Mouse (Mus musculus): ENCODE measurements around the gene Atg16l2. TPM values are rescaled to one million over a fixed set of nuclear protein-coding genes. Genes with fewer than 3 reads are reported as not detected.

Gene Atg16l2
- polyA plus RNA-seq, 1 experiment from 2014 or later: 17.6 TPM

DNA sequence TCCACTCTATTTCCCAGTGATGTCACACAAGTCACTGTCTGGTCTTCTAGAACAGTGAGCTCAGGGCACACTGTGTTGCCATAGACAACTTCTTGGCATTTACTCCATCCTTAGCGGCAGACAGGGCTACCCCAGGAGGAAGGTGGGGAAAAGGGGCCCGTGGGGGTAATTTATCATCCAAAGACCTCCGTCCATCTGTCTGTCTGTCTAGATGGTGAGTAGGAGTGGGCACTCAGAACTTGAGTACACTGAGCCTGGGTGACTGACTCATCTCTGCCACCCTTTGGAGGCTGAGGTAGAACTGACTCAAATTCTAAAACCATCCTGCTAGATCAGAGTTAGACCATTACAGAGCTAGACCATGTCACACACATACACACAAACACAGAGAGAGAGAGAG is 15.0 kb upstream of the Atg16l2 start, which contains the start of gene Stard10:
Gene Stard10 (plus strand): TSS at position 73 of the 400 bp plus-strand sequence.
- Histone ChIP-seq H3K27me3 (ENCODE audit: control insufficient read depth, insufficient read depth, low read length) (peaks cover 14% of the 10 kb centered on the region; the same call in 1 of the 2 replicates), H3K4me2 (ENCODE audit: low read length) (no peak within 1 kb of the TSS), H3K9me3 (ENCODE audit: control insufficient read depth, low read length) (no peaks in the 10 kb centered on the region), H3K9ac (replicated peaks; ENCODE audit: low read length) (no peak within 1 kb of the TSS), H3K36me3 (ENCODE audit: control insufficient read depth, insufficient read depth, low read length) (no peaks in the 10 kb centered on the region), H3K27ac (replicated peaks; ENCODE audit: low read depth, low read length) (no peak within 1 kb of the TSS), H3K4me3 (replicated peaks; ENCODE audit: low read depth, low read length) (no peak within 1 kb of the TSS), H3K4me1 (ENCODE audit: control insufficient read depth, insufficient read depth, low read length) (0 out of 2 replicates have a peak, but pooled peaks cover 5% of the 10 kb centered on the region)
- DNase-seq (no peak), ATAC-seq (ENCODE audit: low FRiP score, low TSS enrichment) (no peak)
- WGBS: 78% methylated on average over 3 of the region's 3 CpGs

DNA sequence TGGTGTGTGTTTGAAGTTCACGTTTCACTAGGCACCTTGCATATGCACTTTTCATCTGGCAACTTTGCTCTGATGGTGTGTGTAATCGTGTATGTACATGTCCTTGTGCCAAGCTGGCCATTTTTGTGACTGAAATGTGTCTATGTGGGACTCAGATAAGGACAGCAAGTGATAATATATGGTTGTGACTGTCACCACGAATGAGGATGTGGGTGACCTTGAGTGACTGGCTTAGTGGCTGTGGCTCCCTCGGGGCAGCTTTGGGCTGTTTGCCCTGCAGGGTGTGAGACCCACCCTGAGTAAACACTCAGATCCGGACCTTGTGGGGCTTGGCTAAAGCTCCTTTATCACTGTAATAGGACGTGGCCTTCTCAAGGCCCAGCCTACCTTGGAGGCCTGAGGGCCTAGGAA is 14.5 kb upstream of the Atg16l2 start:
- Histone ChIP-seq H3K36me3 (ENCODE audit: control insufficient read depth, insufficient read depth, low read length) (no peaks in the 10 kb centered on the region), H3K4me1 (ENCODE audit: control insufficient read depth, insufficient read depth, low read length) (0 out of 2 replicates have a peak, but pooled peaks cover 1% of the 10 kb centered on the region), H3K9ac (replicated peaks; ENCODE audit: low read length) (no peak overlapping the region), H3K27me3 (ENCODE audit: control insufficient read depth, insufficient read depth, low read length) (0 out of 2 replicates have a peak, but pooled peaks cover 11% of the 10 kb centered on the region), H3K4me2 (ENCODE audit: low read length) (no peak overlapping the region), H3K9me3 (ENCODE audit: control insufficient read depth, low read length) (no peaks in the 10 kb centered on the region), H3K27ac (replicated peaks; ENCODE audit: low read depth, low read length) (no peak overlapping the region), H3K4me3 (replicated peaks; ENCODE audit: low read depth, low read length) (no peak overlapping the region)
- 68% methylated on average over 6 of the region's 6 CpGs for WGBS
- no peak for ATAC-seq (ENCODE audit: low FRiP score, low TSS enrichment)
- DNase-seq: no peak

DNA sequence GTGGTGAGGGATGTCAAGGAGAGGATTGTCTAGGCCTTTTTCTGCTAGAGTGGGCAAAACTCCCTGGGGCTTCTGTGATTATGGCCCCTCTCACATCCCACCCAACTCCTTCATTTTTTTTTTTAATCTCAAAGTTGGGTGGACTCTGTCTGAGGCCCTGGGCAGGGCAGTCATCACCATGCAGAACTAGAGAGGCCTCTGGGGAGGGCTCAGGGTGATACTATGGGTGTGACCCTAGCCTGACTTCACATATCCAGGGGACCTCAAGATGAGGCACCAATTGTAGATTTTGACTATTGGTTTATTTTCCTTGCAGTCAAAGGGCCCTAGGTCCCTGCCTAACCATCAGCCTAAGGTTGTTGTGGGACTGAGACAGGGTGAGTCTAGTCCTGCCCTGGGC is 13.6 kb upstream of the Atg16l2 start:
- no peak overlapping the region for H3K4me2 ChIP-seq (ENCODE audit: low read length)
- no peak overlapping the region for H3K9ac ChIP-seq (replicated peaks; ENCODE audit: low read length)
- 0 out of 2 replicates have a peak, but pooled peaks cover 11% of the 10 kb centered on the region for H3K27me3 ChIP-seq (ENCODE audit: control insufficient read depth, insufficient read depth, low read length)
- no peak overlapping the region for H3K27ac ChIP-seq (replicated peaks; ENCODE audit: low read depth, low read length)
- no peaks in the 10 kb centered on the region for H3K36me3 ChIP-seq (ENCODE audit: control insufficient read depth, insufficient read depth, low read length)
- no peak overlapping the region for H3K4me3 ChIP-seq (replicated peaks; ENCODE audit: low read depth, low read length)
- no peaks in the 10 kb centered on the region for H3K9me3 ChIP-seq (ENCODE audit: control insufficient read depth, low read length)
- ATAC-seq (ENCODE audit: low FRiP score, low TSS enrichment) (no peak), DNase-seq (no peak)
- no peaks in the 10 kb centered on the region for H3K4me1 ChIP-seq (ENCODE audit: control insufficient read depth, insufficient read depth, low read length)

DNA sequence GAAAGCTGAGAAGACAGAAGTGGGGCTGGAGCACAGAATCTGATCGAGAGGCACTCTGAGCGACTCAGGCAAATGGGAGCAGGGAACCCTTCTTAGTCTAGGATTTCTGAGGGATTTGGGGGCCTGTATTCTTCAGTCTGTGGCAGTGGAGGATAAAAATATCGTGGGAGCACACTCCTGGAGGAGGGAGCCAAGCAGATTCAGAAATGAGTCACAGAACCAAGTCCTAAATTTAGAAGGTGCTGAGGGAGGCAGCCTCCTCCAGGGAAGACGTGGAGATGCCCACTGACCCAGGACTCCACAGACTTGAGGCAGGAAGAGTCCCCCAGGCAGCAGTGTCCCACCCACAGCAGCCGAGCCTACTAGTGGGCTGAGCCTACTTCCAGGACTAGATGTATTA is 12.3 kb upstream of the Atg16l2 start:
- H3K9me3 ChIP-seq (ENCODE audit: control insufficient read depth, low read length): no peaks in the 10 kb centered on the region
- H3K27ac ChIP-seq (replicated peaks; ENCODE audit: low read depth, low read length): no peak overlapping the region
- no peak for ATAC-seq (ENCODE audit: low FRiP score, low TSS enrichment)
- H3K36me3 ChIP-seq (ENCODE audit: control insufficient read depth, insufficient read depth, low read length): no peaks in the 10 kb centered on the region
- H3K4me2 ChIP-seq (ENCODE audit: low read length): no peak overlapping the region
- H3K9ac ChIP-seq (replicated peaks; ENCODE audit: low read length): no peak overlapping the region
- no peaks in the 10 kb centered on the region for H3K4me1 ChIP-seq (ENCODE audit: control insufficient read depth, insufficient read depth, low read length)
- DNase-seq: no peak
- H3K4me3 ChIP-seq (replicated peaks; ENCODE audit: low read depth, low read length): no peak overlapping the region
- WGBS: 63% methylated on average over 5 of the region's 5 CpGs
- H3K27me3 ChIP-seq (ENCODE audit: control insufficient read depth, insufficient read depth, low read length): 0 out of 2 replicates have a peak, but pooled peaks cover 3% of the 10 kb centered on the region

DNA sequence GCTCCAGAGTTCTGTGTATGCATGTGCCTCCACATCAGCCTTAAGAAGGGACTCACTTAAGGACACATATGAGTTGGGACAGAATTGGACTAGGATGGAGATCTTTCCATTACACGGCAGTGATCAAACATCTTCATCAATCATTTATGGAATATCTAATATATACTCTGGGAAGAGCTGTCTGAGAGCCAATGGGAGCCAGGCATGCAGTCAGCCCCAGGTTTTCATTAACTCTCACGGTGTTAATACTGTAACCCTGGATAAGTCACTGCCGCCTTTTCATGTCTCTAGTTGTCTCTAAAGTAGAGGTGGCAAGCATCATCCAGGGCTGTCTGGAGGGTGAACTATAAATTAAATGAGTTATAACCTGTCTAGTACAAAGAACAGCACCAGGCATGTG is 11.0 kb upstream of the Atg16l2 start:
- 68% methylated on average over 3 of the region's 3 CpGs for WGBS
- Histone ChIP-seq H3K27me3 (ENCODE audit: control insufficient read depth, insufficient read depth, low read length) (no peaks in the 10 kb centered on the region), H3K4me1 (ENCODE audit: control insufficient read depth, insufficient read depth, low read length) (no peaks in the 10 kb centered on the region), H3K9ac (replicated peaks; ENCODE audit: low read length) (no peak overlapping the region), H3K4me3 (replicated peaks; ENCODE audit: low read depth, low read length) (no peak overlapping the region), H3K4me2 (ENCODE audit: low read length) (no peak overlapping the region), H3K27ac (replicated peaks; ENCODE audit: low read depth, low read length) (no peak overlapping the region), H3K9me3 (ENCODE audit: control insufficient read depth, low read length) (no peaks in the 10 kb centered on the region), H3K36me3 (ENCODE audit: control insufficient read depth, insufficient read depth, low read length) (no peaks in the 10 kb centered on the region)
- ATAC-seq (ENCODE audit: low FRiP score, low TSS enrichment): no peak
- no peak for DNase-seq

DNA sequence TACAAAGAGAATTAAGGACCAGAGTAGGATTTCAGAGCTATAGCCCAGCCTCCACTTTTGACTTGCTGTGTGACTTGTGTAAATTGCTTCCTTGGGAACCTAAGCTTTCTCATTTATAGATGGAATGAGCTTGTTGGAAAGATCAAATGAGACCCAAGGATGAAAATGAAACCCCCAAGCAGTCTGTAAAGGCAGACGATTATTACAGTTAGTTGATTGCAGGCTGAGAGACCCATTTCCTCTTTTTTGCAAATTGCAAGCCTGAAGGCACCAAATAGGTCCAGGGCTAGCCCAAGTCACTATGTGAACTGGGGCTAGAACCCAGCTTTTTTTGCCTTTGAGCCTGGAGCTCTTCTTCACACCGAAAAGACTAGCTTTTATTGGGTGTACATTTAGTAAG is 9.0 kb upstream of the Atg16l2 start:
- H3K4me3 ChIP-seq (replicated peaks; ENCODE audit: low read depth, low read length): peak overlapping the region; percentile 58; the same call in 1 of the 2 replicates
- H3K4me1 ChIP-seq (ENCODE audit: control insufficient read depth, insufficient read depth, low read length): no peaks in the 10 kb centered on the region
- H3K9ac ChIP-seq (replicated peaks; ENCODE audit: low read length): no peak overlapping the region
- H3K27me3 ChIP-seq (ENCODE audit: control insufficient read depth, insufficient read depth, low read length): no peaks in the 10 kb centered on the region
- no peak for DNase-seq
- no peak for ATAC-seq (ENCODE audit: low FRiP score, low TSS enrichment)
- no peaks in the 10 kb centered on the region for H3K9me3 ChIP-seq (ENCODE audit: control insufficient read depth, low read length)
- H3K4me2 ChIP-seq (ENCODE audit: low read length): peak overlapping the region; percentile 61
- WGBS: 33% methylated on average over 2 of the region's 2 CpGs
- H3K27ac ChIP-seq (replicated peaks; ENCODE audit: low read depth, low read length): peak overlapping the region; percentile 86
- no peaks in the 10 kb centered on the region for H3K36me3 ChIP-seq (ENCODE audit: control insufficient read depth, insufficient read depth, low read length)

DNA sequence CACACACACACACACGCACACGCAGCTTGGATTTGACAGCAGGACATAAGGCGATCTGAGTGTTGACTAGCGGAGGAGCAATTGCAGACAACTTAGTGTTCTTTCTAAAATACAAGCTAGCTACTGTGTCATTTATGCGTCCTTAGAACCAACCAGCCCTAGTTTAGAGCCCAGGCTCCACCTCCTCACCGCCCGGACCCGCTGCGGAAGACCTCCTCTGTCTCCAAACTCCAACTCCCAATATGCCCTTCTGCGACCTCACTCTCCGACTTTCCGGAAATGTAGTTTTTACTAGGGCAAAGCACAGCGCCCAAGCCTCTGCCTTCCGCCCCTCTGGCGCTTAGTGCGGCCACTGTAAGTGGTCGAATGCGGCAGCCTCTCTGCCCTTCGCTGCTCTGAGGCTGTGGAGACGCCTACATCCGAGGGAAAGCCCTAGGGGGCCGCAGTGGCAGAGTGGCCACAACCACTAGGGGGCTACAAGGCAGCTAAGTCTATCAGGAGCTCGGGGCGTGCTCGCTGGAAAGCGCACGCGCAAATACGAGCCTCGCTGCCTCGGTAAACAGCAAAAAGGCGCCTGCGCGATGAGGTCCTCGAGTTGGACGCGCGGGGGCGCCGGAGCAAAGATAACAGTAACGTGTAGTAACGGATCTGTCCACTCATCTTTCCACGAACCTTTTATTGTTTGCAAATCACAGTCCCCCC is 8.4 kb upstream of the Atg16l2 start:
- WGBS: under 1% methylated on average over 43 of the region's 43 CpGs
- Histone ChIP-seq H3K9ac (replicated peaks; ENCODE audit: low read length) (peak overlapping the region; percentile 59), H3K9me3 (ENCODE audit: control insufficient read depth, low read length) (no peaks in the 10 kb centered on the region), H3K27ac (replicated peaks; ENCODE audit: low read depth, low read length) (peak overlapping the region; percentile 86), H3K4me3 (replicated peaks; ENCODE audit: low read depth, low read length) (peak overlapping the region; percentile 58), H3K4me2 (ENCODE audit: low read length) (peak overlapping the region; percentile 61), H3K4me1 (ENCODE audit: control insufficient read depth, insufficient read depth, low read length) (no peaks in the 10 kb centered on the region), H3K36me3 (ENCODE audit: control insufficient read depth, insufficient read depth, low read length) (no peaks in the 10 kb centered on the region), H3K27me3 (ENCODE audit: control insufficient read depth, insufficient read depth, low read length) (no peaks in the 10 kb centered on the region)
- peak; percentile 94 for ATAC-seq (ENCODE audit: low FRiP score, low TSS enrichment)
- DNase-seq: peak; percentile 100

DNA sequence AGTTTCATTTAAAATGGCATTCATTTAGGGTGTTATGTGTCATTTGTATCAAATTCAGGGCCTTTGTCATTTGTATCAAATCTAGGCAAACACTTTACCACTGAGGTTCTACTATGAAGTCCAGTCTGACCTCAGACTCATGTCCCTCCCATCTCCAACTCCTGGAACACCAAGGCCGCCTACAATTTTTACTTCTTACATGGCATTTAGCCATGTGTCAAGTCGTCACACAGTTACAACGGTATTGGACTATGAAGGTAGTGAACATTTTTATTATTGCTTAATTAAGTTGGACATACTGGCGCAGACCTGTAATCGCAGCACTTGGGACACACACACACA is 7.9 kb upstream of the Atg16l2 start:
- H3K36me3 ChIP-seq (ENCODE audit: control insufficient read depth, insufficient read depth, low read length): no peaks in the 10 kb centered on the region
- peak overlapping the region; percentile 58 for H3K4me3 ChIP-seq (replicated peaks; ENCODE audit: low read depth, low read length)
- H3K9ac ChIP-seq (replicated peaks; ENCODE audit: low read length): peak overlapping the region; percentile 59; the same call in 1 of the 2 replicates
- H3K27me3 ChIP-seq (ENCODE audit: control insufficient read depth, insufficient read depth, low read length): no peaks in the 10 kb centered on the region
- WGBS: 33% methylated on average over 5 of the region's 5 CpGs
- H3K9me3 ChIP-seq (ENCODE audit: control insufficient read depth, low read length): no peaks in the 10 kb centered on the region
- H3K4me2 ChIP-seq (ENCODE audit: low read length): peak overlapping the region; percentile 61
- DNase-seq (no peak), ATAC-seq (ENCODE audit: low FRiP score, low TSS enrichment) (no peak; the same call in 1 of the 2 replicates)
- H3K27ac ChIP-seq (replicated peaks; ENCODE audit: low read depth, low read length): peak overlapping the region; percentile 86
- H3K4me1 ChIP-seq (ENCODE audit: control insufficient read depth, insufficient read depth, low read length): no peaks in the 10 kb centered on the region

DNA sequence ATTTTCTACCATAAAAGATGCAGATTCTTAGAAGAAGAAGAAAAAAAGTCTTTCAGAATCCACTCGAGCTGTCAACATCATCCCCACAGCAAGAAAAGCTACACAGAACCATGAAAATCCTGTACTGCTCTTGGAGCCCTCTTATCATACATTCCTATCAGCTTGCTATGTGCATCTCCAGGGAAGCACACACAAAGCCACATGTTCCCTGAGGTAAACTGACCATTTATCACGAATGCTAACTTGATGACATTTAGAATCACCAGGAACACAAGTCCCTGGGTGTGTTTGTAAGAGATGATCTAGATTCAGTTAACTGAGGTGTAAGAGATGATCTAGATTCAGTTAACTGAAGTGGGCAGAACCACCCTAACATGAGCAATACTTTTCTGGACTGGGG is 4.8 kb upstream of the Atg16l2 start:
- WGBS: 53% methylated on average over 2 of the region's 2 CpGs
- H3K9ac ChIP-seq (replicated peaks; ENCODE audit: low read length): no peak overlapping the region
- H3K36me3 ChIP-seq (ENCODE audit: control insufficient read depth, insufficient read depth, low read length): no peaks in the 10 kb centered on the region
- no peak overlapping the region for H3K4me2 ChIP-seq (ENCODE audit: low read length)
- H3K9me3 ChIP-seq (ENCODE audit: control insufficient read depth, low read length): no peaks in the 10 kb centered on the region
- no peak overlapping the region for H3K27ac ChIP-seq (replicated peaks; ENCODE audit: low read depth, low read length)
- no peaks in the 10 kb centered on the region for H3K27me3 ChIP-seq (ENCODE audit: control insufficient read depth, insufficient read depth, low read length)
- no peak for DNase-seq
- H3K4me1 ChIP-seq (ENCODE audit: control insufficient read depth, insufficient read depth, low read length): peaks cover 4% of the 10 kb centered on the region; the same call in 1 of the 2 replicates
- no peak overlapping the region for H3K4me3 ChIP-seq (replicated peaks; ENCODE audit: low read depth, low read length)
- no peak for ATAC-seq (ENCODE audit: low FRiP score, low TSS enrichment)
